Mouse (Mus musculus) CH12.LX (cell line): ENCODE measurements around the gene Plin3.

Experiments
- BHLHE40 ChIP-seq: IDR thresholded peaks from 2 replicates; pipeline ENCODE4 v1.6.1; 2011; ENCODE audit warnings: mild to moderate bottlenecking, low read depth, low read length, improper control_type of control experiment
- CHD2 ChIP-seq: IDR thresholded peaks from 2 replicates; pipeline ENCODE4 v1.6.1; 2011; ENCODE audit warnings: low read length, improper control_type of control experiment
- CTCF ChIP-seq, 2 experiments: IDR thresholded peaks in 1 of 2; conservative IDR thresholded peaks in 1 of 2; 2 replicates each; pipeline ENCODE4 v1.5.1; 2011 to 2012; ENCODE audit warnings: low read depth in 2 of 2, low read length in 2 of 2, improper control_type of control experiment in 1 of 2, inconsistent platforms in 1 of 2, mild to moderate bottlenecking in 1 of 2, moderate library complexity in 1 of 2
- ELF1 ChIP-seq: IDR thresholded peaks from 2 replicates; pipeline ENCODE4 v1.6.1; 2014; ENCODE audit warnings: low read depth, mild to moderate bottlenecking, inconsistent platforms, low read length, improper control_type of control experiment
- EP300 ChIP-seq: IDR thresholded peaks from 2 replicates; pipeline ENCODE4 v1.6.1; 2011; ENCODE audit warnings: low read length, improper control_type of control experiment
- POLR2A ChIP-seq: IDR thresholded peaks from 2 replicates; pipeline ENCODE4 v1.6.1; 2011; ENCODE audit warnings: low read depth, mild to moderate bottlenecking, improper control_type of control experiment, low read length
- POLR2AphosphoS2 ChIP-seq: IDR thresholded peaks from 2 replicates; pipeline ENCODE4 v1.6.1; 2011; ENCODE audit warnings: low read depth, low read length, improper control_type of control experiment
- SIN3A ChIP-seq: IDR thresholded peaks from 2 replicates; pipeline ENCODE4 v1.6.1; 2012; ENCODE audit warnings: low read length, improper control_type of control experiment, inconsistent platforms
- TBP ChIP-seq: conservative IDR thresholded peaks from 2 replicates; pipeline ENCODE4 v1.6.1; 2011; ENCODE audit warnings: low read depth, low read length, improper control_type of control experiment
- USF2 ChIP-seq: conservative IDR thresholded peaks from 2 replicates; pipeline ENCODE4 v1.6.1; 2011; ENCODE audit warnings: low read depth, low read length, improper control_type of control experiment
- ZNF384 ChIP-seq: IDR thresholded peaks from 2 replicates; pipeline ENCODE4 v1.6.1; 2012; ENCODE audit warnings: low read depth, low read length, improper control_type of control experiment, inconsistent platforms

DNA sequence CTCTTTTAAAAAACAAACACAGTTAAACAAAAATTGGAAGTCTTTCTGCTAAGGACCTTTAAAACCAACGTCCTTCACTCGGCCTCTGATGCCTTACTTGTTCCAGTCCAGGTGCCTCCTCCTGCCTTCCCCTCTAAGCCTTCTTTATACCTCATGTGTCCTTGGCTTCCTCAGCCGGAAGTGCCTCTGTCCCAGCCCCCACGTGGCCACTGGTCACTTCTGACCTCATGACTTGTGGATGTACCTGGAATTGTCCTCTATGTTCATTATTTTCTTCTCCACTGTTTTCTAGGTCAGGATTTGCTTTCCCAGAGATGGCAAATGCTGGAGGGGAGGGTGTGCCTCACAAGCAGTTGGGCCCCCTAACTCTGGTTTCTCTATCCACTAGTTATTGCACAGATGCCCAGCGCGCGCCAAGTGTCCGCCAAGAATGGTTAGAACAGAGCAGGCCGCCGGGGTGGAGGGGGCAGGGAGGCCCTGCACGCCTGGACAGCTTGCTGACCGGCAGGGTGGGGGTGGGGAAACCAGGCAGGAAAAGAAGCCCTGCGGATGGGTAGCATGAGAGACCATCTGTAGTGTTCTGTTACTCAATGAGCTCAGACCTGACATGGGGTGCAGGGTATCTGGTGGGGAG lies 9.8 kb upstream of the Plin3 start:
- TF ChIP-seq CTCF (conservative IDR thresholded peaks at IDR 0.05 in 1 of 2, IDR thresholded peaks at IDR 0.05 in 1 of 2; ENCODE audit: low read depth in 2 of 2, low read length in 2 of 2) (no peak), TBP (no peak), SIN3A (no peak), ZNF384 (no peak), POLR2AphosphoS2 (no peak), USF2 (no peak), EP300 (0 out of 2 replicates have a peak, but pooled peaks have one; percentile 40), ELF1 (peak; percentile 14; the same call in 1 of the 2 replicates), POLR2A (no peak), CHD2 (peak; percentile 80), BHLHE40 (peak; percentile 41)
